Mouse (Mus musculus) ES-E14 (cell line): Measurements from ENCODE around the gene Dpm2. TPM values are rescaled to one million over a fixed set of nuclear protein-coding genes. Genes with fewer than 3 reads are reported as not detected.

Source experiments
- DNase-seq: peaks from one replicate; pipeline ENCODE4 v3.0.0-alpha.2; 2013; ENCODE audit warnings: low read depth, low spot score
- H3K27ac ChIP-seq: 2 replicates; pipeline ENCODE4 v1.5.1; 2012; ENCODE audit warnings: low read depth, mild to moderate bottlenecking, low read length, moderate library complexity, mixed read lengths; ENCODE audit not compliant: poor library complexity, insufficient read depth, severe bottlenecking
- H3K36me3 ChIP-seq: 2 replicates; pipeline ENCODE4 v1.6.1; 2012; ENCODE audit warnings: mild to moderate bottlenecking, low read length, moderate library complexity, mixed read lengths; ENCODE audit not compliant: control insufficient read depth, poor library complexity, insufficient read depth, severe bottlenecking
- H3K4me1 ChIP-seq, 2 experiments: fragments of 150-350 bp in 1 of 2; sonication (generic) in 1 of 2; 2 replicates each; pipeline ENCODE4 v1.6.1; 2012; ENCODE audit warnings: low read length in 2 of 2, mild to moderate bottlenecking in 1 of 2, mixed read lengths in 1 of 2; ENCODE audit not compliant: control insufficient read depth in 2 of 2, insufficient read depth in 2 of 2, poor library complexity in 1 of 2
- H3K4me3 ChIP-seq, 2 experiments: fragments of 150-350 bp in 1 of 2; sonication (generic) in 1 of 2; 2 replicates each; pipeline ENCODE4 v1.5.1; 2012; ENCODE audit warnings: low read length in 2 of 2, low read depth in 1 of 2, mild to moderate bottlenecking in 1 of 2, mixed read lengths in 1 of 2; ENCODE audit not compliant: insufficient read depth in 1 of 2, poor library complexity in 1 of 2, severe bottlenecking in 1 of 2
- H3K9ac ChIP-seq: 2 replicates; pipeline ENCODE4 v1.6.1; 2012; ENCODE audit warnings: low read depth, mild to moderate bottlenecking, low read length, mixed read lengths; ENCODE audit not compliant: poor library complexity, insufficient read depth, severe bottlenecking
- H3K9me3 ChIP-seq: fragments of 150-350 bp; sonication (generic); 2 replicates; pipeline ENCODE4 v1.6.1; 2012; ENCODE audit warnings: low read depth, mild to moderate bottlenecking, low read length; ENCODE audit not compliant: control insufficient read depth, insufficient read depth
- CHD2 ChIP-seq: IDR thresholded peaks from 2 replicates; pipeline ENCODE4 v1.6.1; 2014; ENCODE audit warnings: mild to moderate bottlenecking, low read depth, low read length, inconsistent platforms
- HCFC1 ChIP-seq: IDR thresholded peaks from 2 replicates; pipeline ENCODE4 v1.6.1; 2012; ENCODE audit warnings: low read length, inconsistent platforms, borderline replicate concordance; ENCODE audit not compliant: insufficient read depth
- MAFK ChIP-seq: IDR thresholded peaks from 2 replicates; pipeline ENCODE4 v1.6.1; 2014; ENCODE audit warnings: mild to moderate bottlenecking, low read depth, low read length, inconsistent platforms; ENCODE audit not compliant: insufficient read depth
- ZC3H11A ChIP-seq: IDR thresholded peaks from 2 replicates; pipeline ENCODE4 v1.6.1; 2012; ENCODE audit warnings: low read depth, mild to moderate bottlenecking, inconsistent platforms, low read length, borderline replicate concordance
- ZNF384 ChIP-seq: IDR thresholded peaks from 2 replicates; pipeline ENCODE4 v1.6.1; 2012; ENCODE audit warnings: low read depth, low read length, inconsistent platforms
- in situ Hi-C, 2 experiments: fragments of 600-800 bp; cut with MboI; formaldehyde crosslinking; loops; one replicate each; pipeline ENCODE4 v1.15.1; 2025; ENCODE audit warnings: low sequenced_read_pairs in 2 of 2, inconsistent platforms in 1 of 2; ENCODE audit not compliant: unreplicated experiment in 2 of 2
- total RNA-seq: library from RNA; depleted of rRNA; stranded (reverse); fragments of 300-350 nt; gene quantifications from 2 replicates; pipeline ENCODE4 v1.2.3, GENCODE M21; 2012

Gene Dpm2
- total RNA-seq, 1 experiment: 44.1 TPM

GRCm38 (mm10) chr2:32574901-32575585 is 4.4 kb downstream of the Dpm2 start:
- no peak for TF ChIP-seq ZC3H11A
- TF ChIP-seq ZNF384: no peak
- no peak for TF ChIP-seq CHD2
- no peak for TF ChIP-seq MAFK
- TF ChIP-seq HCFC1: no peak
- DNase-seq: peak; percentile 44
- peak overlapping the region; percentile 39; the same call in 1 of the 2 replicates for H3K9ac ChIP-seq
- H3K9me3 ChIP-seq: no peaks in the 10 kb centered on the region
- in situ Hi-C loops: no loop called here
- H3K4me1 ChIP-seq: peaks cover 0 to 4% of the 10 kb centered on the region in 2 experiments; a peak in 2 of 4 replicates
- peak overlapping the region; percentile 66 to 84 for H3K4me3 ChIP-seq
- H3K36me3 ChIP-seq: peaks cover 7% of the 10 kb centered on the region; the same call in 1 of the 2 replicates
- H3K27ac ChIP-seq: no peak overlapping the region

DNA sequence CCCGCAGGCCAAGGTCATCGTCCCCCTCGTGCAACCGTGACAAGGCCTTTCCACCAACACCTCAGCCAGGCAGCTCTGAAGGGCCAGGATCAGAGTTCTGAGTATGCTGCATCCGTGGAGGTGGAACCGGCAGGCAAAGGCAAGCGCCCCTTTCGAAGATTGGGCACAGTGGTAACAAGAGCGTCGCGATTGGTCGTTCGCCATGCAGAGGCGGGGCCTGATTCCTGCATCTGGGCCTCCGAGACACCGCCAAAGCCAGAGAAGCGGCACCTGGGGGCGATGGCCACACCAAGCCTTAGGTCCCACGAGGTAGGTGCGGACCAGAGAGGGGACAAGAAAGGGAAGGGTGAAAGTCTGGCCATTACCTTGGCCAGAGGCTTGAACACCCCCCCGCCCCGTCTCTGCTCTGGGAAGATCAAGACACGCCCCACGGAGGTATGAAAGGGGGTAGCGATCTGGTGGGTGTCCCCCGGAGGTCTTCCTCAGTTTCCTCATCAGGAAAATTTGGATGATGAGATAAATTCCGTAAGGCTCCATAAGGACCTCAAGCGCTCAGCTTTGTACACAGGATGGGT is 5.0 kb downstream of the Dpm2 start, which contains the start of gene 9430097D07Rik:
Gene 9430097D07Rik (minus strand): TSS at position 99 of the 575 bp plus-strand sequence.
- Histone ChIP-seq H3K4me3 (peak within 1 kb of the TSS; percentile 66 to 84), H3K9ac (peak within 1 kb of the TSS; percentile 44; the same call in 1 of the 2 replicates), H3K9me3 (no peaks in the 10 kb centered on the region), H3K36me3 (peaks cover 7% of the 10 kb centered on the region; the same call in 1 of the 2 replicates), H3K27ac (no peak within 1 kb of the TSS), H3K4me1 (peaks cover 0 to 4% of the 10 kb centered on the region in 2 experiments; a peak in 2 of 4 replicates)
- peak; percentile 67 for DNase-seq
- in situ Hi-C loops: no loop called here
- TF ChIP-seq MAFK (no peak), ZNF384 (no peak), HCFC1 (no peak), ZC3H11A (no peak), CHD2 (no peak)

DNA sequence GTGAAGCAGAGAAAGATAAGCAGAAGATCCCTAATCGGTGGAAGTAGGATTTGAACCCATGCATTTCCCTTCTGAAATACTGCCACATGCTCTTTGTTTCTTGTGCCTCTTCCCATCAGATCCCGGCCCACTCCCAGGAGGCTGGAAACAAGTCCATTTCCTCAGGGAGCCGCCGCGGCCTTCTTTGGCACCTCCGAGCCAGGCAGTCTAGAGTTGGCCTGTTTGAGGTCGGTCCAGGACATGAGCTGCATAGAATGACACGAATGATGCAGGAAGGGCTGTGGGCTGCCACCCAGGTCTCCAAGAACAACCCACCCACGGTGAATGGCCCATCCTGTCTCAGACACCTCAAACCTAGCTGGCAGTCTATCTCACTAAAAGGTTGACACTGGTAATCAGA is 5.9 kb downstream of the Dpm2 start:
- H3K9ac ChIP-seq: no peak overlapping the region
- in situ Hi-C loops: no loop called here
- H3K27ac ChIP-seq: no peak overlapping the region
- H3K36me3 ChIP-seq: peaks cover 7% of the 10 kb centered on the region; the same call in 1 of the 2 replicates
- H3K4me3 ChIP-seq: no peak overlapping the region
- H3K9me3 ChIP-seq: no peaks in the 10 kb centered on the region
- TF ChIP-seq MAFK (no peak), HCFC1 (no peak), ZNF384 (no peak), CHD2 (no peak)
- peaks cover 0 to 4% of the 10 kb centered on the region in 2 experiments; a peak in 2 of 4 replicates for H3K4me1 ChIP-seq
- no peak for DNase-seq

- H3K9ac ChIP-seq: no peak overlapping the region
- no peak for DNase-seq
Measured at GRCm38 (mm10) chr2:32578146-32579046, 7.7 kb downstream of the Dpm2 start.

More at GRCm38 (mm10) chr2:32578146-32579046, 7.7 kb downstream of the Dpm2 start:
- 0 out of 2 replicates have a peak, but pooled peaks cover 1% of the 10 kb centered on the region for H3K36me3 ChIP-seq
- in situ Hi-C loops: no loop called here
- no peak overlapping the region for H3K27ac ChIP-seq
- TF ChIP-seq ZNF384 (no peak), HCFC1 (no peak), ZC3H11A (no peak), CHD2 (no peak), MAFK (no peak)
- no peak overlapping the region for H3K4me3 ChIP-seq
- no peaks in the 10 kb centered on the region for H3K9me3 ChIP-seq
- peaks cover 0 to 6% of the 10 kb centered on the region in 2 experiments; a peak in 1 of 4 replicates for H3K4me1 ChIP-seq
